Mouse (Mus musculus) cerebellum, adult 2 months (tissue): ENCODE data around the gene Immp2l. TPM values are rescaled to one million over a fixed set of nuclear protein-coding genes. Genes with fewer than 3 reads are reported as not detected.

ENCODE experiments used
- DNase-seq, 2 experiments: peaks; one replicate each; pipeline ENCODE4 v3.0.0; 2021
- H3K27ac ChIP-seq: fragments of 200-500 bp; 2 replicates; pipeline ENCODE4 v1.5.1; 2012; ENCODE audit warnings: low read length, control low read depth, inconsistent platforms; ENCODE audit not compliant: insufficient read depth
- H3K27me3 ChIP-seq: fragments of 200-500 bp; 2 replicates; pipeline ENCODE4 v1.6.1; 2012; ENCODE audit warnings: inconsistent platforms, mild to moderate bottlenecking, low read length, moderate library complexity; ENCODE audit not compliant: control insufficient read depth, insufficient read depth
- H3K4me1 ChIP-seq: fragments of 200-500 bp; 2 replicates; pipeline ENCODE4 v1.6.1; 2011; ENCODE audit warnings: low read length; ENCODE audit not compliant: control insufficient read depth, insufficient read depth
- H3K4me3 ChIP-seq: fragments of 200-500 bp; replicated peaks from 2 replicates; pipeline ENCODE3; 2011; ENCODE audit warnings: mild to moderate bottlenecking, low read depth, low read length, control low read depth; ENCODE audit not compliant: insufficient read depth
- CTCF ChIP-seq: fragments of 200-500 bp; IDR thresholded peaks from 2 replicates; pipeline ENCODE4 v1.5.1; 2011; ENCODE audit warnings: low read depth, mild to moderate bottlenecking, control low read depth, low read length, moderate library complexity, borderline replicate concordance; ENCODE audit not compliant: insufficient read depth
- POLR2A ChIP-seq: fragments of 200-500 bp; IDR thresholded peaks from 2 replicates; pipeline ENCODE4 v1.6.1; 2011; ENCODE audit warnings: low read length, control low read depth, borderline replicate concordance; ENCODE audit not compliant: insufficient read depth
- WGBS: fragments of 180-500 bp; shearing (Covaris S2); methylation state at CpG from one replicate; pipeline ENCODE4 v1.1.7; 2018; 5-methylcytosine and 5-hydroxymethylcytosine counted together
- polyA plus RNA-seq: library from polyadenylated mRNA; depleted of rRNA; stranded (reverse); fragments of >200 nt; gene quantifications from 2 replicates; pipeline ENCODE4 v1.2.3, GENCODE M21; 2012

Gene Immp2l
- polyA plus RNA-seq, 1 experiment, result 11.4 TPM

DNA sequence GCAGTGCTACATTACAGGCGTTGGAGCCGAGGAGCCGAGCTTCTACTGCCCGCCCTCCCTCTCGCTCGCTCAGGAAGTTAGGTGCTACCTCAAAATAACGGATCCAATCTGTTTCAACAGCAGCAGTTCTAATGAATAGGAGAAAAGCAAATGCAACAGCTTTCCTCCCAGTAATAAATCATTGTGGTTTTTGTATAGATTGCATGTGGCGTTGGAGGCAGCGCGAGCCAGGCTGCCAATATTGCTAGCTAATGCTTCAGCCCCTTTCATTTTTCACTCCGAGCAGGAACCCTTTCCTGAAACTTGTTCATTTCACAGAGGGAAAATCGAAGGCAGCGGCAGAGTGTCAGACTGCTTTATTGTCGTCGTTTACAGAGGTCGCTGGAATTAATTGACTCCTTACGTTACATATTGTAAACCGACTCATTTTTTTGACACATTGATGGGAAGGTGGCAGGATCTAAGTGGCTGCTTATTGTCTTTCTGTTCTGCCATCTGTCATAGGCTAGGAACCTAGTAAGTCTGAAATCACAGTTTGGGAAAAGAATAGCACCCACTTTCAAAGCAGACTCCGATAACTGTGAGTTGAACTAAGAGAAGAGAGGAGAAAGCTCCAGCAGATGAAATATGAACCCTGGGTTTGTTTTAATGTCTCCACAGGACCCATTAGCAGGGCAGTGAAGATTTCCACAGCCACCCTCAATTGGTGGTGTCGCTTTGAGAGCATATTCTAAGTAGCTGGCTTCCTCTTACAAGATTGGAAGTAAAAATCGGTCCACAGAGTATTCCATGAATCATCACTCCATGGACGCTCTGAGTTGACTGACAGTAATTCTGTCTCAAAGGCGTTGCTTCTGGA lies 459.9 kb downstream of the Immp2l start:
- Histone ChIP-seq H3K4me1 (0 out of 2 replicates have a peak, but pooled peaks cover 3% of the 10 kb centered on the region), H3K4me3 (peak overlapping the region; percentile 80), H3K27me3 (no peaks in the 10 kb centered on the region), H3K27ac (peak overlapping the region; percentile 68; the same call in 1 of the 2 replicates)
- no peak for TF ChIP-seq CTCF
- no peak for TF ChIP-seq POLR2A
- WGBS, result 2% methylated on average over 23 of the region's 23 CpGs
- peak; percentile 45 to 55 for DNase-seq

- Histone ChIP-seq H3K4me3 (peak overlapping the region; percentile 80), H3K4me1 (0 out of 2 replicates have a peak, but pooled peaks cover 3% of the 10 kb centered on the region), H3K27me3 (no peaks in the 10 kb centered on the region), H3K27ac (peak overlapping the region; percentile 78)
- TF ChIP-seq CTCF (no peak), POLR2A (0 out of 2 replicates have a peak, but pooled peaks have one; percentile 17)
- DNase-seq, result peak; percentile 52 to 57
- WGBS, result under 1% methylated on average over 16 of the region's 16 CpGs
Measured at GRCm38 (mm10) chr12:41484689-41485511, 461.0 kb downstream of the Immp2l start.

DNA sequence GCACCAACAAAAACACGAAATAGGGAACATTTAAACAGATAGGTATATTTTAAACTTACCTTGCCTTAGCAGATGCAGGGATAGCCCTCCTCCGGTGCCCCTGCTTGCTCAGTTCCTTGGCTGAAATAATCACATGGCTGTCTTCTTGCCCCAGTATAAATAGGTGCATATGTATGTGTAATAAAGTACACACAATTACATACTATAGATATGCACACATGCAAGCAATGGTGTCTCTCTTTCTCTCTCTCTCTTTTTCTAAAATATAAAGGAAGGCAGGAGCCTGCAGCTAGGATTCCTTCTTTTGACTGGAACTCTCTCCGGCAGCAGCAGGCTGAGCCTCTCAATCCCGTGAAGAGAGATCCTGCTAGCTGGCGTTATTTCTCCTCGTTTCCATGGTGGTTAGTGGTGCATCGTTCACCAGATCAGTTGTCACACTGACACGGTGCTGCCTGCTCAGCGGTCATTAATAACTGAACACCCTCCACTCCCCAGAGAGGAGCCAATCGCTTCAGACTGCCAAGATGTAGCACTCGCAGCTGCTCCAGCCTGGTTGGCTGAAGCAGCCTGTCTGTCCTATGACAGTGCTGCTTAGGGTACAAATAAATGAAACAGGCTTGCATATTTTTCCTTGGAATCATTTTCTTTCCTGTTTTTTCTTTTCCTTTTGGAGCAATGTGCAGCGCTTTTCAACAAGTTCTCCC lies 461.8 kb downstream of the Immp2l start:
- WGBS, result 2% methylated on average over 12 of the region's 12 CpGs
- Histone ChIP-seq H3K27me3 (no peaks in the 10 kb centered on the region), H3K4me1 (0 out of 2 replicates have a peak, but pooled peaks cover 3% of the 10 kb centered on the region), H3K27ac (peak overlapping the region; percentile 78), H3K4me3 (peak overlapping the region; percentile 80)
- TF ChIP-seq POLR2A (peak; percentile 97; the same call in 1 of the 2 replicates), CTCF (no peak)
- DNase-seq, result peak; percentile 81 to 86

- Histone ChIP-seq H3K4me1 (0 out of 2 replicates have a peak, but pooled peaks cover 3% of the 10 kb centered on the region), H3K4me3 (peak within 1 kb of the TSS; percentile 80), H3K27me3 (no peaks in the 10 kb centered on the region), H3K27ac (peak within 1 kb of the TSS; percentile 78)
- WGBS, result 100% methylated on average over 1 of the region's 1 CpGs
- DNase-seq, result peak in 1 of 2 experiments; percentile 20
- TF ChIP-seq POLR2A, result no peak
- TF ChIP-seq CTCF, result no peak
Measured at GRCm38 (mm10) chr12:41486331-41486730, 462.4 kb downstream of the Immp2l start, which contains the start of gene Lrrn3. Gene Lrrn3 (minus strand): TSS chr12:41486431.

DNA sequence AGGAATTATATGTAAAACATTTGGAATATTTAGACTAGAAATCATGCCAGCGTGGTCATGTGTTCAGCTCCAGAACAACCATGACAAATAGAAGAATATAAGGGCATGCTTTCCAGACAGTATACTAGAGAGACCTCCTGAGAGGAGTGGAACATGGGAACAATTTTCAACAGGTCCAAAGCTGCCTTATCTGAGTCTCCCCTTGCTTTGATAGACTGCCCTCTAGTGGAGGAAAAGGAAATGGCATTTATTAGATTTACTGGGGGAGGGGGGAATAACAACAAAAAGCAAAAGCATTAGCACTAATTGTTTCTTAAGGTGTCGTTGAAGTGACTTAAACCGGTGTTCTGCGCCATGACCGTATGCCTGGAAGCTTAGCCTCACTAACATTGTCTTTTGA lies 463.1 kb downstream of the Immp2l start:
- TF ChIP-seq CTCF (peak; percentile 42; the same call in 1 of the 2 replicates), POLR2A (no peak)
- WGBS, result 22% methylated on average over 5 of the region's 5 CpGs
- H3K27ac ChIP-seq, result no peak overlapping the region
- DNase-seq, result peak in 1 of 2 experiments; percentile 66
- 0 out of 2 replicates have a peak, but pooled peaks cover 3% of the 10 kb centered on the region for H3K4me1 ChIP-seq
- H3K4me3 ChIP-seq, result no peak overlapping the region
- no peaks in the 10 kb centered on the region for H3K27me3 ChIP-seq

GRCm38 (mm10) chr12:41494620-41495019 lies 470.7 kb downstream of the Immp2l start:
- no peaks in the 10 kb centered on the region for H3K4me1 ChIP-seq
- no peak for TF ChIP-seq CTCF
- no peak for TF ChIP-seq POLR2A
- H3K4me3 ChIP-seq, result no peak overlapping the region
- 68% methylated on average over 10 of the region's 10 CpGs for WGBS
- H3K27me3 ChIP-seq, result no peaks in the 10 kb centered on the region
- no peak overlapping the region for H3K27ac ChIP-seq
- DNase-seq, result no peak
